In genomic region chr10:80115290-80115943, GRCm38 (mm10) we compare ENCODE assay signal across 7 mouse cellular contexts. TPM values are rescaled to one million over a fixed set of nuclear protein-coding genes. Genes with fewer than 3 reads are reported as not detected.
DNase-seq lines count a peak whose midpoint lies in the region; ATAC-seq lines count a peak whose summit lies in the region.

Stk11 (plus strand) TSS chr10:80115803.

- H3K4me3 ChIP-seq in intestine, embryonic 15.5 days (replicated peaks), result peak within 1 kb of the TSS; percentile 90
- H3K4me3 ChIP-seq in midbrain, embryonic 10.5 days, result peak within 1 kb of the TSS; percentile 96

- H3K27me3 ChIP-seq in intestine, embryonic 15.5 days (replicated peaks), result no peaks in the 10 kb centered on the region
- no peaks in the 10 kb centered on the region for H3K27me3 ChIP-seq in midbrain, embryonic 10.5 days (ENCODE audit: low read depth, poor library complexity, severe bottlenecking)

- H3K9ac ChIP-seq in intestine, embryonic 15.5 days, result peak within 1 kb of the TSS; percentile 95

- intact Hi-C loops in gastrocnemius, postnatal 36 days (cut with DNase I), result no loop called here
- intact Hi-C loops in left cerebral cortex, postnatal 25 days (cut with DNase I), result loop anchor here (1.0 to 2.0 kb wide), 2 partner anchors 62 to 131 kb away; partner anchors contain the start of gene Tmem259

- DNase-seq in adrenal gland, adult 2 months, result peak; percentile 99
- DNase-seq in embryo, embryonic 11.5 days (ENCODE audit: low read depth, low spot score), result peak; percentile 100
- peak; percentile 92 to 100 for DNase-seq in gastrocnemius, postnatal 36 days
- DNase-seq in left cerebral cortex, postnatal 25 days (ENCODE audit: low spot score in 2 of 2), result peak; percentile 100
- peak; percentile 99 for DNase-seq in midbrain, embryonic 10.5 days (ENCODE audit: low spot score)
- DNase-seq in right cerebral cortex, postnatal 4 days, result peak; percentile 99

- peak within 1 kb of the TSS; percentile 93 for H3K4me2 ChIP-seq in intestine, embryonic 15.5 days (replicated peaks)

- ATAC-seq in intestine, embryonic 15.5 days, result peak; percentile 98

- H3K9me3 ChIP-seq in intestine, embryonic 15.5 days, result no peaks in the 10 kb centered on the region
- no peaks in the 10 kb centered on the region for H3K9me3 ChIP-seq in midbrain, embryonic 10.5 days (replicated peaks)

- peaks cover 11% of the 10 kb centered on the region for H3K36me3 ChIP-seq in intestine, embryonic 15.5 days
- peaks cover 33% of the 10 kb centered on the region for H3K36me3 ChIP-seq in midbrain, embryonic 10.5 days

- H3K4me1 ChIP-seq in intestine, embryonic 15.5 days (replicated peaks), result peaks cover 37% of the 10 kb centered on the region
- H3K4me1 ChIP-seq in midbrain, embryonic 10.5 days, result peaks cover 48% of the 10 kb centered on the region

- H3K27ac ChIP-seq in intestine, embryonic 15.5 days, result peak within 1 kb of the TSS; percentile 85
- H3K27ac ChIP-seq in midbrain, embryonic 10.5 days (replicated peaks), result peak within 1 kb of the TSS; percentile 93

- WGBS in intestine, embryonic 15.5 days, result under 1% methylated on average over 70 of the region's 70 CpGs
- WGBS in midbrain, embryonic 10.5 days, result under 1% methylated on average over 70 of the region's 70 CpGs

RNA-seq across cellular contexts. Expression of gene Stk11, which starts in this region (rescaled TPM):
- total RNA-seq in adrenal gland, adult 2 months (2021), result 100 to 1,000 TPM; 153 to 156 TPM
- polyA plus RNA-seq in adrenal gland, adult 2 months (2012; rRNA removed), result 151 and 159 TPM in 2 replicates
- 100 to 1,000 TPM; 120 to 135 TPM for total RNA-seq in gastrocnemius, postnatal 36 days (2021)
- polyA plus RNA-seq in intestine, embryonic 15.5 days (2015; fragmentation: Nextera tagmentation; extraction: Ambion mirVana), result 14.4 and 21.2 TPM in 2 replicates
- total RNA-seq in left cerebral cortex, postnatal 25 days (2021), result 10 to 100 TPM; 92.1 to 95.0 TPM
- polyA plus RNA-seq in midbrain, embryonic 10.5 days (2016; fragmentation: Nextera tagmentation; extraction: Ambion mirVana), result 18.0 and 19.7 TPM in 2 replicates

Comparison
In these comparisons a context has a peak if more than half of its experiments do, and no peak if none do; other contexts are left out.
1. Peak in every context shown above with its lines: DNase-seq, ATAC-seq, H3K4me3 ChIP-seq and H3K27ac ChIP-seq.